Mouse (Mus musculus) stomach, embryonic 16.5 days (tissue): ENCODE results near the gene Spata17. TPM values are rescaled to one million over a fixed set of nuclear protein-coding genes. Genes with fewer than 3 reads are reported as not detected.

Experiments used
- ATAC-seq: fragments of 200-750 bp; cut with Nextera tagmentation; 2 replicates; pipeline ENCODE4 v1.8.0; 2017; ENCODE audit warnings: moderate number of reproducible peaks, moderate TSS enrichment; ENCODE audit not compliant: insufficient read depth, low FRiP score
- H3K27ac ChIP-seq: fragments of 300-500 bp; sonication (generic); 2 replicates; pipeline ENCODE4 v1.5.1; 2014; ENCODE audit warnings: low read length
- H3K27me3 ChIP-seq: fragments of 300-500 bp; sonication (generic); 2 replicates; pipeline ENCODE4 v1.6.1; 2014; ENCODE audit warnings: low read length, control low read depth, mixed read lengths; ENCODE audit not compliant: control insufficient read depth, insufficient read depth
- H3K36me3 ChIP-seq: fragments of 300-500 bp; sonication (generic); 2 replicates; pipeline ENCODE4 v1.6.1; 2014; ENCODE audit warnings: low read length; ENCODE audit not compliant: control insufficient read depth, insufficient read depth
- H3K4me1 ChIP-seq: fragments of 300-500 bp; sonication (generic); 2 replicates; pipeline ENCODE4 v1.6.1; 2014; ENCODE audit warnings: low read length, control low read depth, mixed read lengths; ENCODE audit not compliant: control insufficient read depth, insufficient read depth
- H3K4me2 ChIP-seq: fragments of 300-500 bp; sonication (generic); 2 replicates; pipeline ENCODE4 v1.6.1; 2014; ENCODE audit warnings: low read depth, low read length, mixed read lengths
- H3K4me3 ChIP-seq: fragments of 300-500 bp; sonication (generic); replicated peaks from 2 replicates; pipeline ENCODE4 v1.5.1; 2014; ENCODE audit warnings: mild to moderate bottlenecking, low read length
- H3K9ac ChIP-seq: fragments of 300-500 bp; sonication (generic); 2 replicates; pipeline ENCODE4 v1.6.1; 2014; ENCODE audit warnings: low read length
- H3K9me3 ChIP-seq: fragments of 300-500 bp; sonication (generic); replicated peaks from 2 replicates; pipeline ENCODE4 v1.6.1; 2016; ENCODE audit warnings: low read length, control low read depth; ENCODE audit not compliant: control insufficient read depth
- WGBS: fragments of 180-500 bp; shearing (Covaris S2); extraction: QIAGEN DNeasy Blood & Tissue Kit; methylation state at CpG from one replicate; pipeline ENCODE4 v1.1.7; 2014; 5-methylcytosine and 5-hydroxymethylcytosine counted together
- polyA plus RNA-seq: library from polyadenylated mRNA; unstranded; fragments of >200 nt; fragmentation: Nextera tagmentation; extraction: Ambion mirVana; gene quantifications from 2 replicates; pipeline ENCODE4 v1.2.1, GENCODE M21; 2015

Spata17 gene
- 0.70 and 0.99 TPM in 2 replicates for polyA plus RNA-seq

DNA sequence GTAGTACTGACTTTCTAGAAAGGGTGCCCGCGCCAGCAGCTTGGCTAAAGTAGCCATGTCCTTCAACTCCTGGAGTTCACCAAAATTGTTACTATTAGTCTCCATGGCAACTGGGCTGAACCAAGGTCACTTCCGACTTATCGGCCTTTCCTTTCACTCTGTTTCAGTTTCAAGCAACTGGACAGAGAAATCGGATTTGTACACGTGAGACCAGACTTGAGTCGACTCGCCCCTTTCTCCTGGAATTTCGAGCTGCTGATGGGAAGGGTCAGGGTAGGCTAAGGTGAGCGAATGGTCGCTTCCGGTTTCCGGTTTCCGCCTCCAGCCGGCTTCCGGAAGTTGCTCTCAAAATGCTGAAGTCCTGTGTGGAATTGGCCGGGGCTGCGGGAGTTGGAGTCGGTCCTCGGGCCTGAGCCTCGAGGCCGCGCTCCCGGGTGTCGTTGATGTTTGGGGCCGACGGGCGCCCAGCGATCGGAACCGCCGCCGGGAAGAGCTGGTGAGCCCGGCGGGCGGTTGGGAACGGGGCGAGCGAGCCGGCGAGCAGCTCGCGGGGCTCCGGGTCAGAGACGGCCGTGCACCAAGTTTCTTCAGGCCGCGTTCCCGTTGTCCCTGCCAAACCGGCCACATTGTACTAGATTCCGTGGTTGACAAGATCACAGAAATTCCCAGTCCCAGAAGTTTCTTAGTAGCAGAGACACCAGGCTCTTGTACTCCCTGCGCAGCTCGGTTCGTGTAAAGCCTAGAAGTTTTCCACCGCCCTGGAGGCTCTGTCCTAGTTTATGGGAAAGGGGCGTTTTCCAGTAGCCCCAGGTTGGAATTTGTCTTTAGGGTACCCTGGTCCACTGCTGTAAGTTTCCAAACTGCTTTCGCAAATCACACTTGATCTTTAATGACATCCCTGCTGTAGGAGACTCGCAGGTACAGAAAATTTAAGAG is at the start of gene Spata17, which contains the start of gene Gpatch2:
Gene Spata17, minus strand, starts transcription at position 285 of the 936 bp plus-strand sequence.
Gene Gpatch2, plus strand, starts transcription at position 328 of the 936 bp plus-strand sequence.
- H3K9me3 ChIP-seq: no peaks in the 10 kb centered on the region
- peaks cover 6% of the 10 kb centered on the region; the same call in 1 of the 2 replicates for H3K4me1 ChIP-seq

DNA sequence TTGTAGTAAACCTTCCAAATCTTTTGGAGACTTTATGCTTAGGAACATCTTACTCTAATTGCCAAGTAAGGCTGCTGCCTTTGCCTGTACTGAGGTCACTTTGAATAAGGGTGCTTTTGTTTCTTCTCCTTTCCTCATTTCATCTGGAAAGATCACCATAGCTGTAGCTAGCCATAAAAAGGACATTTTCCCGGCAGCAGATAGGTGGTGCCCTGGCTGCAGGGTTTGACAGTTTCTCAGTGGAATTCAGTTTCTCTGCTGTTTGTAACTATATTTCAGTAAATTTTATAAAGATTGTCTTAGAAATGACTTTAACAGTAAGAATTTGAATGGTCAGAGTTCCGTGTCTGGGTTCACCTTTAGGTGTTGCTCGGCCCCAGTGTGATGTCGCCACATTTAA is 43.5 kb upstream of the Spata17 start:
- H3K36me3 ChIP-seq: no peaks in the 10 kb centered on the region; the same call in 1 of the 2 replicates
- no peak overlapping the region for H3K4me3 ChIP-seq
- H3K9me3 ChIP-seq: no peaks in the 10 kb centered on the region
- no peaks in the 10 kb centered on the region for H3K27me3 ChIP-seq
- ATAC-seq: no peak
- H3K9ac ChIP-seq: no peak overlapping the region
- H3K27ac ChIP-seq: no peak overlapping the region
- H3K4me1 ChIP-seq: no peaks in the 10 kb centered on the region
- H3K4me2 ChIP-seq: no peak overlapping the region
- WGBS: 90% methylated on average over 4 of the region's 4 CpGs

More for the DNA sequence above, at the start of gene Spata17, which contains the start of gene Gpatch2:
- H3K27ac ChIP-seq: peak within 1 kb of the TSS; percentile 80
- no peaks in the 10 kb centered on the region for H3K36me3 ChIP-seq
- H3K9ac ChIP-seq: peak within 1 kb of the TSS; percentile 96
- WGBS: under 1% methylated on average over 58 of the region's 58 CpGs
- H3K4me2 ChIP-seq: peak within 1 kb of the TSS; percentile 75
- peak within 1 kb of the TSS; percentile 94 for H3K4me3 ChIP-seq
- H3K27me3 ChIP-seq: no peaks in the 10 kb centered on the region
- peak; percentile 89 for ATAC-seq

DNA sequence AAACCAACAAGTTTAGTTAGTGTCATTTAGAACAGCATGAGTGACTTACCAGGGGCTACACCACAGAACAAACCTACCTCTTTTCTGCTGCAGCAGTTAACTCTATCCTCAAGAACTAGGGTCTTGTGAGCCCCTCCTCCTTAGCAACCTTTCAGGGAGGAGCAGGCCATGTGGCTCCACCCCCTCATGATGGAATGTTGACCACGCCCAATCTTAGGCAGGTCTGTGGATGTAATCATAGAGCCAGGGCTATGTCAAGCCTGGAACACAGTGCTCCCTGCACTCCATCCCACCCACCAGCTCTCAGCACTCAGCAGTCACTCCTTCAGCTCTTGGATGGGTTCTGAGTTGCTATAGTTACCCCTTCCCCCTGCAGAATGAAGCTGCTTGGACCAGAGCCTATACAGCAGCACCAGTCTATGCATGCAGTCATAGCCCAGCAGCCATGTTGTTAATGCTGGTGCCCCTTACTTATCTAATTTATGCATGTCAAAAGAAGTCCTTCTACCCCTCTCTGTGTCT is 35.5 kb upstream of the Spata17 start:
- 84% methylated on average over 1 of the region's 1 CpGs for WGBS
- H3K4me1 ChIP-seq: no peaks in the 10 kb centered on the region
- no peaks in the 10 kb centered on the region for H3K27me3 ChIP-seq
- H3K9me3 ChIP-seq: no peaks in the 10 kb centered on the region
- H3K4me3 ChIP-seq: no peak overlapping the region
- H3K4me2 ChIP-seq: no peak overlapping the region
- ATAC-seq: no peak
- no peak overlapping the region for H3K27ac ChIP-seq
- H3K36me3 ChIP-seq: no peaks in the 10 kb centered on the region
- H3K9ac ChIP-seq: no peak overlapping the region

DNA sequence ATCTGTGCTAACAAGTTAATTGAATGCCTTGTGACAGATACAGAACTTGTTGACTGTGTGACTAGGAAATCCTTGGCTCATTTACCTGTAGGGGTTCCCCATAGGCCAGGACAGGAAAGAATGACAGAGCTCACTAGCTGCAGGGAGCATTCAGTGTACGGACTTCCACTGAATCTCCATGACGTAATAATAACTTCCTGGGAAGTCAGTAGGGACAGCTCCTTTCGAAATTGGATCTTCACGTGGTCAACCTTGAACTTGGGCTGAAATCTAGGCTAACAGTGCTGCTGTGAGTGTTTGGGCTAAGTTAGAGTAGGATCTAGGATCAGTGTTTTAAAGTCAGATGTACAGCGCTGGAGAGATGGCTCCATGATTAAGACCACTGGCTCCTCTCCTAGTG is 29.5 kb upstream of the Spata17 start:
- no peaks in the 10 kb centered on the region for H3K27me3 ChIP-seq
- H3K4me1 ChIP-seq: no peaks in the 10 kb centered on the region
- H3K4me2 ChIP-seq: no peak overlapping the region
- H3K9me3 ChIP-seq: no peaks in the 10 kb centered on the region
- H3K9ac ChIP-seq: no peak overlapping the region
- WGBS: 82% methylated on average over 5 of the region's 5 CpGs
- ATAC-seq: no peak
- no peak overlapping the region for H3K4me3 ChIP-seq
- H3K27ac ChIP-seq: no peak overlapping the region
- H3K36me3 ChIP-seq: no peaks in the 10 kb centered on the region

DNA sequence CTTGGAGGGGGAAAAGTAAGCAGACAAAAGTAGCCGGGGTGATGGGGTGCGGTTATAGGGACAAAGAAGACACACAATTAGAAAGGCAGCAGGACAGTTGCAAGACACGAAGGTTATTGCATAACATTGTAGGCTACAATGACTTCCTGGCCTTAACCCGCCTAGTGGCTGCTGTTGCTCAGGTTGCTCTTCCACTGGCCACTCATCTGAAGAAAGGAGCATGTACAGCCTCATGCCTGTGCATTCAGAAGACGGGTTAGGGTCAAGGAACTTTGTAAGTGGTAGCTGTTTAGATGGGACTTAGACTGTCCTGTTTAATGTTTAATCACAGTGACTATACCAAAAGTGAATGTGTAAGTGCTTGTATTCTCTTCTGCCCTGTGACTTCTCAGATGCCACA is 26.1 kb upstream of the Spata17 start:
- H3K4me2 ChIP-seq: no peak overlapping the region
- 88% methylated on average over 5 of the region's 5 CpGs for WGBS
- H3K27me3 ChIP-seq: no peaks in the 10 kb centered on the region
- H3K4me3 ChIP-seq: no peak overlapping the region
- no peak overlapping the region for H3K27ac ChIP-seq
- no peaks in the 10 kb centered on the region for H3K36me3 ChIP-seq
- H3K4me1 ChIP-seq: no peaks in the 10 kb centered on the region
- no peak for ATAC-seq
- H3K9ac ChIP-seq: no peak overlapping the region
- H3K9me3 ChIP-seq: no peaks in the 10 kb centered on the region

DNA sequence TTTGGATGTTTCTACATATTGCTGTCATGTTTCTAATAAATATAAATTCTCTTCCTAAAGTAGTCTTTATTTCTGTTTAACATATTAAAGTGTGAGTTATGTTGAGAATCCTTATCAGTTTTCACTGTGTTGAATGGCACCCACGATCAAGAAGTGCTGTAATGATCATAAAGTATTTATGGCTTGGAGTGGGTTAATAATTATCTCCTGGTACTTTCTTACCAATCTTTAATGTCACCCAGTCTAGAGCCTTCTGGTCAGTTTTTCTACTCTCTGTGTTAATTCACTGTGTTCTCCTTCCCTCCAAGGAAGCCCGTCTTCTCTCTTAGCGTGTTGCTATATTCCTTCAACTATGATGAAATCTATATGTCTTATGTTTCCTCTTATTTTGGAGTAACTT is 25.0 kb upstream of the Spata17 start:
- ATAC-seq: no peak
- H3K4me3 ChIP-seq: no peak overlapping the region
- H3K9me3 ChIP-seq: no peaks in the 10 kb centered on the region
- no peaks in the 10 kb centered on the region for H3K4me1 ChIP-seq
- no peaks in the 10 kb centered on the region for H3K36me3 ChIP-seq
- 86% methylated on average over 3 of the region's 3 CpGs for WGBS
- H3K27ac ChIP-seq: no peak overlapping the region
- H3K27me3 ChIP-seq: no peaks in the 10 kb centered on the region
- no peak overlapping the region for H3K4me2 ChIP-seq
- H3K9ac ChIP-seq: no peak overlapping the region

DNA sequence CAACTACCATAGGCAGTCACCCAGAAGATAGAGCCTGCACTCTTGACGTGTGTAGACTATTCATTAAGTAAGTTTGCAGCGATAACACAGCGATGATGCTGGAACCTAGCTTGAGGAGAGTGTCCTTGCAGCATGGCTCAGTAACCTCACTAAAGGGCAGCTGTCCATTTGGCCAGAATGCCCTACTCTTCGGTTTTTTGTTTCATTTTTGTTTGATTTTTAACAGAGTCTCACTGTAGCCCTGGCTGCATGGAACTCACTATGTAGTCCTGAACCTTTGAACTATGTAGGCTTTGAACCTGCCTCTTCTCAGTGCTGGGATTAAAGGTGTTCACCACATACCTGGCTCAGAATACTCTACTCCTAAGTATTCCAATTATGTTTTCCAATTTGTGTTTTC is 22.8 kb upstream of the Spata17 start:
- WGBS: 91% methylated on average over 4 of the region's 4 CpGs

DNA sequence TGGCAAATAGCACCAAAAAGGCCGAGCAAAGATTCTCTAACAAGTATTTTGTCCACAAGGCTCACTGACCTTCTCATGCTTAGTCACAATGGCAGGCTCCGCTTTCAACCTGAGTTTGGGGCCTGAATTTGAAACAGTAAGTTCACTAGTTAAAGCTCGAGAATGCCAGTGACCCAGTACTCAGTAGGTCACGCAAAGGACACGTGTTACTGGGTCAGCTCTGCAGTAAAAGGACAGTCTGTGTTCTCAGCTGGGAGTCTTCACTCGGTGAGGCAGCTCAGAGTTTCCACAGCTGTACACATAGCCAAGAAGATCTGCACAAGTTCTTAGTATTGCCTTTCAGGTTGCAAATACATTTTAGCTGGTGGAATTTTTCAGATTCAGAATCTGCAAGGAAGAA is 21.0 kb upstream of the Spata17 start:
- H3K9me3 ChIP-seq: no peaks in the 10 kb centered on the region
- ATAC-seq: no peak
- 68% methylated on average over 6 of the region's 6 CpGs for WGBS
- H3K4me1 ChIP-seq: no peaks in the 10 kb centered on the region
- no peak overlapping the region for H3K4me2 ChIP-seq
- no peaks in the 10 kb centered on the region for H3K27me3 ChIP-seq
- no peak overlapping the region for H3K9ac ChIP-seq
- no peak overlapping the region for H3K4me3 ChIP-seq
- H3K27ac ChIP-seq: no peak overlapping the region
- H3K36me3 ChIP-seq: peaks cover 2% of the 10 kb centered on the region; the same call in 1 of the 2 replicates

More for the DNA sequence above, 22.8 kb upstream of the Spata17 start:
- Histone ChIP-seq H3K4me3 (no peak overlapping the region), H3K27me3 (no peaks in the 10 kb centered on the region), H3K4me2 (no peak overlapping the region), H3K36me3 (peaks cover 2% of the 10 kb centered on the region; the same call in 1 of the 2 replicates), H3K4me1 (no peaks in the 10 kb centered on the region), H3K27ac (no peak overlapping the region), H3K9ac (no peak overlapping the region), H3K9me3 (no peaks in the 10 kb centered on the region)
- no peak for ATAC-seq

DNA sequence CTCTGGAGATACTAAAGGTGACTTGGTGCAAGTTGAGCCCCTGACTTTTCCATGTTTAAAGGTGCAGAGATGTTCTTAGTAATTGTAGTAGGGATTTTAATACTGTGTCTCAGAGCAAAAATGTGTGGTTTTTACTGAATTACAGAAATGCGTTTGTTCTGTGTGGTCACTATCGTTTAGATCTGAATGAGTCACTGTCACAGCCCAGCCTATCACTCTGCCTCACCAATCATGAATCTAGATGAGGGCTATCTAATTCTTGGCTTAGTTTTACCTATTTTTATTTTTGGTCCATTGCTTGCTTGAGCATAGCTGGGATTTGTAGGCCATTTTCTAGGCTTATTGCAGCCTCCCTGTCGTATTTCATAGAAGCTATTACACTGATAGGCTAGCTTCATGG is 19.9 kb upstream of the Spata17 start:
- Histone ChIP-seq H3K9ac (no peak overlapping the region), H3K27me3 (no peaks in the 10 kb centered on the region), H3K4me1 (no peaks in the 10 kb centered on the region), H3K4me2 (no peak overlapping the region), H3K27ac (no peak overlapping the region), H3K9me3 (no peaks in the 10 kb centered on the region), H3K36me3 (peaks cover 2% of the 10 kb centered on the region; the same call in 1 of the 2 replicates), H3K4me3 (no peak overlapping the region)
- 81% methylated on average over 3 of the region's 3 CpGs for WGBS
- ATAC-seq: no peak
